Mouse (Mus musculus) 3134 (cell line): ENCODE results near the gene Prkn.

Source experiments
- DNase-seq: peaks from one replicate; pipeline ENCODE4 v3.0.0-alpha.2; 2011; ENCODE audit warnings: low spot score; ENCODE audit not compliant: insufficient read length; ENCODE audit errors: extremely low read depth

The Prkn gene

DNA sequence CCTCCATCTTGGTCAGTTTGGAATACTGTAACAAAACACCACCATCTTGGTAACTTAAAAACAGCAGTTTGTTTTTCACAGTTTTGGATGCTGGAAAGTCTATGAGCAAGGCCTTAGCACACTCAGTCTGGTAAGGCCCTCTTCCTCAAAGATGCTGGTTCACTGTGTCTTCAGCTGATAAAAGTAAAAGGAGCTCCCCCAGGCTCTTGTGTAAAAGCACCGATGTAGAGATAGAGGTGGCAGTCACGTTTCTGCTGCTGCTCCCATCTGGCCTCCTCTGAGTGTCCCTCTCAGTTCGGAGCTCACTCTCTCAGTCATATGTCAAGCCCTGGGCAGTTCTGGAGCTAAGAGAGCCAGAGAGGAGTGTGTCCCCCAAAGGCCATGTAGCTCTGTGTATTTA lies 955.8 kb downstream of the Prkn start:
- no peak for DNase-seq

DNA sequence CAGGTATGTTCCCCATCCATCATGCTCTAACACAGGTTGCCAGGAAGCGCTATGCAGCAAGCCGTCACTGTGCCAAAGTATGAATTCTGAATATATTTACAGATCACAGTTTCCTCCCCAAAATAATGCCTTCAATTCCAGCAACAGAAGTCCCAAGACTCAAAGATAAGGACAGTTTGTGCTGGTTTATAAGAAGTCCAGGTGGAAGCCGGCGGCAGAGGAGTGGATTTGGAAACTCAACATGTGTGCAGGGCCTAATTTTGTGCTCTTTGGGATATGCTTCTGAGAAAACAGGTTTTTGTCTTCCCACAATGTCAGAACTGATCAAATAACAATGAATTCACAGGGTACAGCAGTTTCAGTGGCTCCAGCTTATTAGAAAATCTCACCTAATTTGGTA lies 961.0 kb downstream of the Prkn start:
- no peak for DNase-seq

DNA sequence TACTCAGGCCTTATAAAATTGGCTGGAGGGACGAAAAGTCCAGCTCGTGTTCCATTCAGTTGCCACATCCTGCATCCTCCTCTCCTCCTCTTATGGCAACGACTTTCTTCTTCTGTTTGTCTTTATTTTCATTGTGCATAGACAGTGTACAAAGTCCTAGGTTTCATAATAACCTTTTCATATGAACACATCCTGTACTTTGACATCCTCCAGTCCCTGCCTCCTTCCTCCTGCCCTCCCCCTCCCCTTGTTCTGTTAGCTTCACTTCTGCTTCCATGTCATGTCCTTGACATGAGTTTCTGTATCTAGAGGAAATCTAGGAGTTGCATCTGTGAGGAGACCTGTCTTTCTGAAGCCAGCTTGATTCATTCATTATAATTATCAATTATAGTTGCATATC lies 967.1 kb downstream of the Prkn start:
- no peak for DNase-seq

DNA sequence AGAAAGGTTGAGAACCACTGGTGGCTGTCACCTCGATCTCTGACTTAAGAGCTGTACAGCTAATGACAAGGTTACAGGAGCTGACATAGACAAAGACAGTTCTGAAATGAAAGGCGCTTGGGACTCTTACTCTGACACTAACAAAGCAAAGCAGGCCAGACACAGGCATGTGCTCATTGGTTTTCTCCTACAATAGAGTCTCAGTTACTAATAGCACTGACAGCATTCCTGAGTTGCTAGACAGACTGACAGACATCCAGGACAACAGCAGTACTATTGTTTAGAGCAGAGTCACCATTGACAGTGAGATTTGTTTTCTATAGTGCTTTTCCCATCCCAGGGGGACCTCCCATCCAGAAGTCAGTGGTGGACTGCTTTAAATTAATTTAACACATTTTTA lies 977.7 kb downstream of the Prkn start:
- no peak for DNase-seq

DNA sequence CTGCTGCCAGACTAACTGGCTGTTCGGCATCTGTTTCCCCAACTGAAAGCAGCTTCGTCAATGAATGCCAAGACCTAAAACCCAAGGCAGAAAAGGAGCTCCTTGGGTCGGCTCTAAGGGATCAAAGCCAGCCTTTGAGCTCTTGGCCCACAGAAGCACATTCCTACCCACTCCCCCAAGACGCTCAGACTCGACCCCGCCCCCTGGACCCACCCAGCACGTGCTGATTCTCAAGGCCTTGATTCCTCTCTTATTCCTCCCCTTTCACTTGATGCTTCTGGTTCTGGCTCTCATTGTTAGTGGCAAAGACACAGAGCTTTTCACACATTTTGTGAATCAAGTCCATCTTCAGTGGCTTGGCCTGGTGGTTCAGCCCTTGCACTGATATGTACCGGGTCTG lies 979.3 kb downstream of the Prkn start:
- no peak for DNase-seq

DNA sequence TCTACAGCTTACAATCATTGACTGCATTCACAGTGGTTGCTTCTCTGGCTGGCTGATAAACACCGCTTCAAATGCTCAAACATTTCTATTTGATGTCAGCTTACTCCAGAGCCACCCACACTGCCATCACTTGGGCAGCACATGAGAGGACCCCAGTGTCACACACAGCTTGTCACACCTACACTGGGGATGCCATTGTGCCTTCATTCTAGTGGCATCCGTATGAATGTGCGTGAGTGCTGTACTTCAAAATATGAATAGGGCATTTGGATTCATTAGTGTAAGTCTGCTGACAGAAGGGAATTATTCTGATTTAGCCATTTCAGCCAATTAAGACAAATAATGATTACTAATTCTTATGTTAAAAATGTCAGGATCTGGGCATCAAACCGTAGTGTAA lies 980.6 kb downstream of the Prkn start:
- no peak for DNase-seq

DNA sequence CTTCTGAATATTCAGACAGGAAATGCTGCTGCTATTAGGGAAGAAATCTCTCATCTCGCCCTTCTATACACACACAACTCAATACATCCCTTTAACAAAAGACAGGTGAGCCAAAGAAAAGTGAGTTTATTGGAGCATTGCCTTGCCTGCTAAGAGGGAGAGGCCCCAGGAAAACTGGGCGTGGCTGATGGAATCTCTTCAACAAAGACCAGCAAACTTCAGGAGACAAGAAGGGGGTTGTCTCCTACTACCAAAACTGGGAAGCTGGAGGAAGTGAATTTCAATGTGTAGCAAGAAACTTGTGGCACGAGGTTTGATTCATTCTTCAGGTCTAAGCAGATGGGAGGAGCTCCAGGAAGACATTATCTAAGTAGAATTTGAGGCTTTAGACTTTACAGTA lies 989.3 kb downstream of the Prkn start:
- DNase-seq = no peak

DNA sequence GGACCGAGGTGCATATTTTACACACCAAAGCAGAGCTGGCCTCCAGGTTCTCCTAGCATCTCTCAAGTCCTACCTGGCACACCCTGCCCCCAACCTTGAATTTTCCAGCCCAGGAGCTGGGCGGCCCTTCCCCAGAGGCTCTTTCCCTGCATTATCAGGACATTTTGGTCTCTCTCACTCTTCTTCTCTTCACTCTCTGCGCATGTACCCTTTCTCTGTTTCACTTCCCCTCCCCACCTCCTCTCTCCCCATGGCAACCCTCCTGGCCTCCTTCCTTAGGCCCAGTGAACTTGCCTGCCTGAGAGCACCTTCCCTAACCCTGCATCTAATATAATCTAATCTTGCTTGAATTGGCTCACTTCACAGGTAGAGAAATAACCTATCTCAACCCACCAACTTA lies 996.9 kb downstream of the Prkn start:
- DNase-seq = no peak

DNA sequence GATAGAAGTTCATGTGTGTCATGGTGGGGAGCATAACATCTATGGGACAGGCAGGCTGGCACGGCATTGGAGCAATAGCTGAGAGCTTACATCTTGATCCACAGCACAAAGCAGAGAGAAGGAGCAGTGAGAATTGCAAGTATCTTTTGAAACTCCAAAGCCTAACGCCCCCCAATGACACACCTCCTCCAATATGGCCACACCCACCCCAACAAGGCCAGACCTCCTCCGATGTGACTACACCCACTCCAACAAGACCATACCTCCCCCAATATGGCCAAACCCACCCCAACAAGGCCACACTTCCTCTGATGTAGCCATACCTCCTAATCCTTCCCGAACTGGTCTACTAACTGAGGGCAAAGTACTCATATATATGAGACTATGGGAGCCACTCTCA lies 1004.3 kb downstream of the Prkn start:
- no peak for DNase-seq

DNA sequence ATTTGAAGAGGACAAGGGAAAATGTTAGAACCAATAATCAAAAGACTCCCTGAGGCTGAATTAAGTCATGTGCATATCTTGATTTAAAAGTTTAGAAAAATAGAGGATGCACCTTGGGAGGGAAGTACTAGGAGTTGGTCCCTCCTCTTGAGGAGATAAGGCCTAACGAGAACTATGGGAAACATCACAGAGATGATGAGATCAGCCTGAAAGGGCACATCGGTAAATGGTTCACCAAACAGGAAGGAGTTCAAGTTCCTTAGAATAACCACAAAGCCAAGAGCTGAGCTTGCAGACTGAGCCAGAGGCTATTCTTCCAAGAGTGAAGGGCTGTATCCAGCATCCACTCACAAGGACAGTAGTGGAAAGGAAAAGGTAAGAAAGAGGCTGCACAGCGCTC lies 1004.8 kb downstream of the Prkn start:
- no peak for DNase-seq

DNA sequence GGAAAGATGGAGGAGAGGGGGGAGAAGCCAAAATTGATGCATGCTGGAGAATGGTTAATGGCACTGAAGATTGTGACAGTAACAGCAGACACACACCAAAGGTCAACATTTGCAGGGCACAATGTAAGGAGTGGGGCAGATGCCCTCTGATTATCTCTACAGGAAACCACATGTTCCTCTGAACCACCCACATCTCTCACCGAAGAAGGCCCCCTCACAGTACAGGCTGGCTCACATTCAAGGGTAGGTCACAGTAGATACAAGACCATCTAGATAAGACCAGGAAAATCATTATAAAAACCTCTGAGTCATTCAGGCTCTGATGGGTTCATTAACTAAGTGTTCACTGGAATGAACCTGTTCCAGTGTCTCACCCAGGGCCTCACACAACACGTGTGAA lies 1005.3 kb downstream of the Prkn start:
- DNase-seq = no peak

DNA sequence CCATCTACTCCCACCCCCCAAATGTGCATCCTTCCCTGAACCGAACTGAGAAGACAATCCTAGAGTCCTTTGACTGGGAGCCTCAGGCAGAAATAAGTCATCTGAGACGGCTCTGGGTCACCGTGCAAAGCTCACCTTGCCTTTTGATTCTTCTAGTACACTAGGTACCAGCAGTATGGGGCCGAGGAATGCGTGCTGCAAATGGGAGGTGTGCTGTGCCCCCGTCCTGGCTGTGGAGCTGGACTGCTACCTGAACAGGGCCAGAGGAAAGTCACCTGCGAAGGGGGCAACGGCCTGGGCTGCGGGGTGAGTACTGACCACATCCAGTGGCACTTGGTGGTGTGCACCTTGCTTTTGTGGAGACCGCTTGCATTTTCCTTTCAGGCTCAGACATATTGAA lies 1014.4 kb downstream of the Prkn start:
- no peak for DNase-seq

DNA sequence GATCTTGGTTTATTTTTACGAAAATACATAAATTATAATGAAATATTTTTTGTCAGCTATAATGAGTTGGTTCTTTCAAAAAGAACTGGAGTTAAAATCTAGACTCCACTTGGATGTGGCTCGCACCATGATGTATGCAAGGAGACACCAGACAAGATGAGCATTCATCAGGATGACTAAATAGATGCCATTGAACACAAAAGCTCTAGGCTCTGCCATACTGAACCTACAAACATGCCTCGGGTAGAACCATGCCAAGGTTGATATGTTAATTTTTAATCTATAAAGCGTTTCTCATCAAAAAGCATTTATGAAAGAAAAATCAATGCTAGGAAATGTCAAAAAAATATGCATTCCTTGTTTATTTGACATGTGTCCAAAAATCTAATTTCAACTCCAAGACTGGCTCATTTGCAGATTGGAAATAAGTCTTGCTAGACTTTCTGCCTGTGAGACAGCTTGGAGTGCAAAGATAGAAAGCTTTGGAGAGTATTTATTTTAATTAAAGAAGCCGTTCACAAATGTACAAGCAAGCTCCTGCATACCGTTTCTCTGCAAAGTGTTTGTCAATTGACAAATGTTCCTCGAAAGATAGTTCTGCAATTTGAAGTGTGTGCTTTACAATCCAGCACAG lies 1018.7 kb downstream of the Prkn start:
- no peak for DNase-seq

DNA sequence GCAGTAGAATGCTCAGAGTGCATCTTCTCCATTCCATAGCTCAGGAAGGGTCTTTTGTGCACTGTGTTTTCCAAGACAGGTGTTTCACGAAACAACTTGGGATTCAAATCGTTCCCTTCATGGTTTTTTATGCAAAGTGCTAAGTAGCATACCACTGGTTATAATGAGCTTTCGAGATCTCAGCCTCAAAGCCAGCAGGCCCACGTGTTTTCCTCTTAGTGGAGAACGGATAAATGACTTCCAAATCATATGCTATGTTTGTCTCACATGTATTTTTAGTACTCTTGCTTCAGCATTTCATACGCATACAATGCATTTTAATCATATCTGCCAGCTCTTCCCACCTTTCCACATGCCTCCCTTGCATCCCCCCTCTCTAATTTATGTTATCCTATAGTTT lies 1021.0 kb downstream of the Prkn start:
- DNase-seq = no peak

DNA sequence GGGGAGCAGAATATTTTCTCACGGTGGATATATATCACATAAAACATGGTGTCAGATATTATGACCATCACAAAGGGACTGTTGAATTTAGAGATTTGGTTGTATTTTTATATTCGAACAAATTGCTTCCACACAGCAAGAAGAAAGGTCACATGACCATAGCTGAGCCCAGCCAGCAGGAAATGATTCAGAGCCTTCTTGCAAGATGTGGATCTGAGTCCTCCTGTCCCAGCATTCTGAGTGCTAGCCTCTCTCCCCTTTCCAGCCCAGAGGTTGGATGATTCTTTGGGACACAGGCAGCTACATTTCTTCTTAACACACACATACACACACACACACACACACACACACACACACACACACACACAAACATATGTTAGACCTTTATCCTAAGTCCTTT lies 1022.2 kb downstream of the Prkn start:
- no peak for DNase-seq

DNA sequence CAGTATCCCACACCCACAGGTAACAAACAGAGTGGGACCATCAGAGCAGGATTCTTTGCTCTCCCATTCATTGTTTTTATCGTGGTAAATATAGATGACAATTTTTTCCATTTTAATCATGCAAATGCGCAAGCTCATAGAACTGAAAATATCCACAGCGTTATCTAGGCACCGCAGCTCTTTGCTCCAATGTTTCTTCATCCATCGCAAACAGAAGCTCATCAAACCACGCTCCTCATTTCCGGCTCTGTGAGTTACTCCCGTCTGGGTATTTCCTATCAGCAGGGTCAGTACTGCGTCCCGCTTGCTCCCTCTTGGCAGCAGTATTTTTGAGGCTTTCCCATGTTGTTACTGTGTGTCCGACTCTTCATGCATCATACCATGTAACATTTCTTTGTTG lies 1022.8 kb downstream of the Prkn start:
- DNase-seq = no peak

DNA sequence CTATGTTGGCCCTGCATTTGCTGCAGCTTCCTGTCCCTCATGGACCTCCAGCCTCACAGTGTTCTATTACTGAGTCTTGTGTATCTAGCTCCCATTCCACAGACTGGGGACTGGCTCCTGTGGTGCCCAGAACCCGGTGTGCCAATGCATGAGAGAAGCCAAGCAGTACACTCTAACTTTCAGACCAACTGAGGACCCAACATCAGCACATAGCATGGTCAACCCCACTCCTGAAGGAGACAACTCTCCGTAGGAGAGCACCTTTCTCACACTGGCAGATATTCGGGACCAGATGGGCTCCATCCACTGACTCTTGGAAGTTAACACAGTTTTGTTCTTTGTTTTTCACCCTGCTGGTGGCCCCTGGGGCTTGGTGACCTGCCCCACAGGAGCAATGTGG lies 1026.0 kb downstream of the Prkn start:
- DNase-seq = no peak

DNA sequence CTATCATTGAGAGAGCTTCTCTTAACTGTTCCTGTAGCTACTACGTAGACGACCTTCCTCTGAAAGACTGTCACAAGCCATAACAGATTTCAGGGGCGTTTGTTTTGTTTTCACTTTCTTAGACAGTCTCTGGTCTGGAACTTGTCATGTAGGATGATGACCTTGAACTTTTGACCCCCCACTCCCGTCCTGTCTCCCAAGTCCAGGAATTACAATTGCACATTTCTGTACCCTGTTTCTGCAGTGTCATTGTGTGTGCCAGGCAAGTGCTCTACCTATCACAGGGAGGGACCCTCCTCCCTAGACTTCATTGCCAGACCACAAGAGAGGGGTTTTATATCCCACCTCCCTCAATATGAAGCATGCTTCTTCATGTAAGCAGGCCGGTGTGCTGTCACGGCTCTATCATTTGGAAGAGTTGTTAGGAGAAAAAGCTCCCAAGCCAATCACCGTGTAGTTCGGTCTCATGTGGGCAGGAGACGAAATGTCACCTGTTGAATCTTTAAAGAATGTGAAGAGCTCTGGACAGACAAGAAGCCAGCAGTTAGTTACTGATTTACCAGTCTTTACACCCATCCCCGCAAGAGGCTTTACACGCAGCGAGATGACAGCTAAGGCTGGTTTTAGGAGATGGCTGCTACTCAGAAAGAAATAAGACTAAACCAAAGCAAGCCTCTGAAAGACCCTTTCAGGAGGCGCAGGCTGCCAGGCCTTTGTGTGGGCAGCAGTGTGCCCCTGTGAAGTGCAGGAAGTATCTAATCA lies 1027.3 kb downstream of the Prkn start:
- DNase-seq = no peak

DNA sequence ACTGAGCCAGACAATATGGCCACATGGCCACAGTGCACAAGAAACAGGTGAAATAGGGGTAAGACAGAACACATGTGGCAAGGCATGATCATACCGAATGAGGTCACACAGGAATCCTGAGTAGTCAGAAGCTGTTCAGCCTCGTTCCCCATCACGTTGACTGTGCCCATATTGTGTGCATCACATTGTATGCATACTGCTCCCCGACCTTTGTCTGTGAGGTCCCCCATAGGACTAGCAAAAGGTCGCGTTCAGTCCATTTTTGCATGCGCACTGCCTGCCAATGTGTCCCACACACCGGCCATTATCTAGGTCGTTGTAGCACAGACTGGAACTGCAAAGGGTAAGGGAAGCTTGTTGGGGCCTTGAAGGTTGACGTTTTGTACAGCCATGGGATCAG lies 1030.4 kb downstream of the Prkn start:
- DNase-seq = no peak

DNA sequence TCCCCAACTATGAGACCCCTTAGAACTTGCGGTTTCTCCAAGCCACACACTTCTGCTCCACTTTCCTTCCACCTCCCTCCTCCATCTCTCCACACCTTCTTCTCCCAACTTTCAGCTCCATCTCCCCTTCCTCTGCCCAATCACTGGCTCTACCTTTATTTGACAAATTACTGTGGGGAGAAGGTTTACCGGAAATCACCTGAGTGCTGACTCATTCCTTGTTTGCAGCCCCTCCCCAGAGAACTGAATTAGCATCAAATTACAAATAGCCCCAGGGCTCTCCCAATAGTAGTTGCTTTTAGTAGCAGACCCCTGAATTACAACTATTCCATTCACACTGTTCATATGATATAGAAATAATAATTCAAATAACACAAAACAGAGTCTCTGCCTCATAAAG lies 1036.1 kb downstream of the Prkn start:
- no peak for DNase-seq

DNA sequence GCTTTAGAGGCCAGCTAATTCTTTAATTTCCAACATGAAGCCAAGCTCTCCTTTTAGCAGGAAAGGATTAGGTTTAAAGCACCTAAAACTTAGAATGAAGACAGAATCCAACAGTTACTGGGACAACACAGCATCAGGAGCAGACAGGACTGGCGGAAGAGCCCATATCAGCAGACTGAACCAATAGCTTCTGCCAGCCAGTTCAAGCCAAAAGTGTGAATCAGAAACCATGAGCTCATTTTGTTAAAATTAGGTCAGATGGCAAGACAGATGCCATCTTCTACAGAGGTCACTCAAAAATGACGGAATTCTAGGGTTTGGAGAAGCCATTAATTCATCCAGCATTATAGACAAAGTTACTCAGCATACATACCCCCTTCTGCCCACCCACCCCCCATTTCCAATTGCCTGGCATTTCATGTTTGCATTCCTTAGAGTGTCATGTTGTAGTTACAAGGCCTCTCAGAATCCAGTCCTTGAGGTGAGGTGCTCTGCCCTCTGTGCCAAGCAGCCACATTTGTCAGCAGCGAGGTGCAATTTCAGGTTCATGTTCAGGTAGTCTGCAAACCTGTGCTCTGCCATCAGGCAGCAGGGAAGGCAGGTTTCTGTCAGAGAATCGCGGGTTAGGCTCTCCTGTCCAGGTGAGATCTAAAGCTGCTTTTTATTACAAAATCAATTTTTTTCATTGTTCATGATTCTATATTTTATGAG lies 1041.1 kb downstream of the Prkn start:
- DNase-seq = no peak

DNA sequence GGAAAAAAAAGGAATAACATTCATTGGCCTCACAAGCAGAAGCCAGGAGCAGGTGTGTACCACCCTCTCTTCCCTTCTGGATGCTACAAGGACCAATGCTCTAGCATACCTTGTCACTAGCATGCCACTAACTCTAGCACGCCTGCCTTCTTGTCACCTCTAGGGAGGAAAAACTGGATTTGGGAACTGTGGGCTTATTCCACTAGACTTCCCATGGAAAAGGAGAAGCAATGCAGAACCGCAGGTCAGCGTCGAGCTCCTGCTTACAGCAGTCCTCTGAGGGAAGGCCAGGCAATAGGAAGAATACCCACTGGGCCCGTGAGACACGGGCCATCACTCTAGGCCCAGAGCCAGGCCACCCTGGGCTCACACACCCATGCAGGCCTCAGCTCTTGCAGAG lies 1045.4 kb downstream of the Prkn start:
- DNase-seq = no peak
